Mouse (Mus musculus): ENCODE results near the gene Taf13. TPM values are rescaled to one million over a fixed set of nuclear protein-coding genes. Genes with fewer than 3 reads are reported as not detected.
"Not testable (repeated sequence)": the region's sequence is repeated elsewhere in the genome, so short reads cannot be mapped to it uniquely, and the experiment has no call there.

Taf13 gene
- total RNA-seq, 2 experiments from 2014 or later, result 34.9 to 35.4 TPM

DNA sequence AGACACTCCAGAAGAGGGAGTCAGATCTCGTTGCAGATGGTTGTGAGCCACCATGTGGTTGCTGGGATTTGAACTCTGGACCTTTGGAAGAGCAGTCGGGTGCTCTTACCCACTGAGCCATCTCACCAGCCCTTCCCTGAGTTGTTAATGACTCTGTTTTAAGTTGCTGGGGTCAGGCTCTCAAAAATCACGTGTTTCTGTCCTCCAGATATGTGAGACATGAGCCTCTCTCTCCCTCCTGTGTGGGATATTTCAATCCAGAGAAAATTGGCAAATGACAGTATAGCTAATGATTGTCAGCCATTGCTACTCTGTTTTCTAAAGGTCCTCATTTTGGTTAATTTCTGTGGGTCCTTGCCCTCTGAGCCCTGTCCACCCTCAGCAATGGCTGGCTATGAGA, 1.9 kb upstream of the Taf13 start:
- intact Hi-C loops (cut with DNase I); DNase-seq (ENCODE audit: low spot score in 2 of 2): not testable (repeated sequence)

- intact Hi-C loops (cut with DNase I), result no loop called here
- no peak for DNase-seq (ENCODE audit: low spot score in 2 of 2)
Measured at GRCm38 (mm10) chr3:108570813-108571212, 685 bp upstream of the Taf13 start.

DNA sequence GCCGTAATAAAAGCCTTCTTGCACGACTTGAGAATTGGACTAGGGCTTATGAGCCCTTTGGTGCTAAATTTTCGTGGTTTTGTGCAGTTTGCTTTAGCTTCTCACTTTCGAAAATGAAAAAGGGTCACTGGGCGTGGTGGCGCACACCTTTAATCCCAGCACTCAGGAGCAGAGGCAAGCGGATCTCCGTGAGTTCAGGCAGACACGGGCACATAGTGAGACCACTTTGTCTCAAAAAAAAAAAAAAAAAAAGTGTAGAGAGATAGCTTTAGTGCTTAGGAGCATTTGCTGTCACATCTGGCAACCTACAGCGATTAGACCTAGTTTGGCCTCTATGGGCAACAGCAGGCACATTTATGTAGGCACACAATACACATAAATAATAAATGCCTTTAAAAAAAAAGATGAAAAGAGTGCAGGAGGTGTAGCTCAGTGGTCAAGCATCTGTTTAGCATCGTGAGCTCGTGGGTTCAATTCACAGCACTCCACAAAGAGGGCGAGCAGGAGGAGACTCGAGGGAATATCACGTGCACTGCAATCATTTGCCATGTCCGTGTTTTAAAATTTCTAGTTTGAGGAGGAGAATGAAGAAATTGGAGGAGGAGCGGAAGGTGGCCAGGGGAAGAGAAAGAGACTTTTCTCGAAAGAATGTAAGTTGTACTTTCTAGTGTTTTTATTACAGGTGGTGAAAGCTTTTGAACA, 962 bp downstream of the Taf13 start:
- intact Hi-C loops (cut with DNase I), result no loop called here
- DNase-seq (ENCODE audit: low spot score in 2 of 2), result no peak

DNA sequence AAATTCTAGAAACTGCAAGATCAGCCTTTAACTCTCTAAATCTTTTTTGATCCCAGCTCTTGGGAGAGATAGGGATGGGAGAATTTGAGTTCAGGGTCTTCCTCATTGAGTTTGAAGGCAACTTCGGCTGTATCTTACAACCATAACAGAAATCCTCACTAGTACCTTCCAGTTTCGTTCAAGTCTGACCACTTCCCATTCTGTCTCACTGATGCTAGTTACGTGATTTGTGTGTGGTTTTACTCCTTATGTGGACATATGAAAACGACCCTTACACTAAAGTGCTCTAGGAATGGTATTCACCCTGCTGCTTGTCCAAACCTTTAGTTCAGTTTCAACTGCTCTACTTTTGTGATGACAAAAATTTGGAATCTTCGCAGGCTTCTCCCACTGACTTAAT, 2.5 kb downstream of the Taf13 start:
- intact Hi-C loops (cut with DNase I), result loop anchor here (2.0 kb wide), 1 partner anchor 17 kb away; the partner anchor contains the start of gene Wdr47
- DNase-seq (ENCODE audit: low spot score in 2 of 2), result no peak

DNA sequence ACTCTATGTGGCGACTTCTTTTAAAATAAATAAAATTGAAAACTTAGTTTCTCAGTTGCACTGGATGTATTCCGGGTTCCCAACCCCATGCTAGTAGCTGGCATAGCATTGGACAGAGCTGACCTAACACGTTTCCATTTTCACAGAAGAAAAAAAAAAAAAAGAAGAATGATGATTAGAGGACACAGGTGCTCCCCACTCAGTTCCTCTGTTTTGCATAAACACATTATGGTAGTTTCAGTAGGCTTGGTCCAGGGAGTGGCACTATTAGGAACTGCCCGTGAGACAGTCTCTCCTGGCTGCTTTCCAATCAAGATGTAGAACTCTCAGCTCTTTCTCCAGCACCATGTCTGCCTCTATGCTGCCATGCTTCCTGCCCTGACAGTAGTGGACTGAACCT, 13.1 kb downstream of the Taf13 start:
- intact Hi-C loops (cut with DNase I), result no loop called here
- DNase-seq (ENCODE audit: low spot score in 2 of 2), result no peak

- DNase-seq (ENCODE audit: low spot score in 2 of 2), result no peak
- intact Hi-C loops (cut with DNase I), result no loop called here
Measured at GRCm38 (mm10) chr3:108588446-108588845, 16.9 kb downstream of the Taf13 start.

- intact Hi-C loops (cut with DNase I), result loop anchor here (1.0 to 2.0 kb wide), 2 partner anchors 16 to 55 kb away; partner anchors contain the start of gene 5330417C22Rik
Measured at GRCm38 (mm10) chr3:108590786-108591529, 19.5 kb downstream of the Taf13 start, which contains the start of gene Wdr47. Wdr47 (plus strand) TSS chr3:108591279.

DNA sequence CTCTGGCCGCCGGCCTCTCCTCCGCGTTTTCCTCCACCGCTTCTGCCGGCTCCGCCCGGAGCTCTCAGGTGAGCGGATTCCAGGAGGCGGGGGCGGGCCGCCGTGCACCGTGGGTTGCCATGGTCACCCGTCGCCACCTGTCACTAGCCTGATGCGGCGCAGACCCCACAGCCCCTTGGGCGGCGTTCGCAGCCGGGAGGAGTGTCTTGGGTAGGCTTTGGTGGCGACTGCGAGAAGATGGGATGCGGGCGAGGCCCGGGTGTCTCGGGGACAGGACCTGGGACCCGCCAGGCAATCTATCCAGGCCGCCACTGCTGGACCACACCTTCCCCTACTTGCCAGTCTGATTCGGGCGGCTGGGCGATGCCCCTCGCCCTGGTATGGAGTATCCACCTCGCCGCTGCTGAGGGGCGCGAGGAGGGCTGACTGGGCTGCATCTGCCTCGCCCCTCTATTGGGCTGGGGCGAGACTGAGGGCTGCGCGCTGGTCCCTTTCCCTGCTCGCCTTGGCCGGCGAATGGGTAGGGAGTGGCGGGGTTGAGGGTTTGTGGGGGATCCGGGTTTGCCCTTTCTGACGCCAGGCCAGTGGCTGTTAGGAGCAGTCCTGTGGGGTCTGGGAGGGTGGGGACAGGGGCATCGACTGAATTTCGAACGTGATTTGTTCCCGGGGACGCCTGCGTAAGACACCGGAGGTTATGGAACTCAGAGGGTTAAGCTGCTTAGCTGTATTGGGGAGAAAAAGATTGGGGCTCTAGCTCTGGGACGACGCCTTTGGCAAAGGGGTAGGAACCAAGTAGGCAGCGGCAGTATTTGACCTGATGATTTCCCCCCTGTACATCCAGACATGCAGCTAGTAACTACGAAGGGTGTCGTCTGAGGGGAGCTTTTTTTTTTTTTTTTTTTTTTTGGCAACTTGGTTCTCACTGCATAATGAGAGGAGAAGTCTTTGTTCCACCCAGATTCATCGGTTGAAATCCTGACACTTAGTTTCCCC, 20.3 kb downstream of the Taf13 start:
- intact Hi-C loops (cut with DNase I), result loop anchor here (1.0 to 2.0 kb wide), 2 partner anchors 17 to 56 kb away; partner anchors contain the start of gene 5330417C22Rik
- DNase-seq (ENCODE audit: low spot score in 2 of 2), result no peak

More at GRCm38 (mm10) chr3:108590786-108591529, 19.5 kb downstream of the Taf13 start, which contains the start of gene Wdr47:
- DNase-seq (ENCODE audit: low spot score in 2 of 2), result peak; percentile 96 to 98

DNA sequence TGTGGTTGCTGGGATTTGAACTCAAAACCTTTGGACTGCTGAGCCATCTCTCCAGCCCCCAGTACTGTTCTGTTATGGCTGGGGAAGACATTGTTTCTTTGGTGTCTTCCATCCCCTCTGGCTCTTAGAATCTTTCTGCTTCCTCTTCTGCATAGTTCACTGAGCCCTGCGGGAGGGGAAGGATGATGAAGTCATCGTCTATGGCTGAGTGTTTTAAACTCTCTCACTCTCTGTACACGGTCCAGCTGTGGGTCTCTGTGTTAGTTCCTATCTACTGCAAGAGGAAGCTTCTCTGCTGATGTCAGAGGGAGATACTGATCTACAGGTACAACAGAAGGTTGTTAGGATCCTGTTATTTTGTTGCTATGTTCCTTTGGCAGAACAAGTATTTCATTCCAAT, 37.4 kb downstream of the Taf13 start:
- intact Hi-C loops (cut with DNase I), result no loop called here
- DNase-seq (ENCODE audit: low spot score in 2 of 2), result no peak

Small RNA genes within 50 kb of the gene (microRNA-seq; reads per million reads assigned to microRNA genes)
- 0 reads per million in 2 experiments for gene Gm22860

Other genes with a start within 250 kb of the Taf13 start
- under 1 TPM; 0.25 to 0.85 TPM for gene Mybphl, start 206.8 kb upstream of the Taf13 start, total RNA-seq (2021)
- gene Psrc1, start 187.9 kb upstream of the Taf13 start, total RNA-seq (2021), result 10 to 100 TPM; 12.9 to 18.6 TPM
- gene Celsr2, start 156.1 kb upstream of the Taf13 start, total RNA-seq (2021), result 100 to 1,000 TPM; 160 to 168 TPM
- gene Sars, start 126.5 kb upstream of the Taf13 start, total RNA-seq (2021), result 100 to 1,000 TPM; 207 to 212 TPM
- 1 to 10 TPM in 1 of 2 experiments, under 1 TPM in 1; 0.92 to 1.6 TPM for gene 1700013F07Rik, start 37.5 kb upstream of the Taf13 start, total RNA-seq (2021)
- gene 5330417C22Rik, start 35.2 kb upstream of the Taf13 start, total RNA-seq (2021), result 10 to 100 TPM; 28.2 to 36.0 TPM
- gene Tmem167b, start 9.2 kb upstream of the Taf13 start, total RNA-seq (2021), result 10 to 100 TPM; 42.5 to 44.7 TPM
- 100 to 1,000 TPM; 127 to 137 TPM for gene Wdr47, start 19.6 kb downstream of the Taf13 start, total RNA-seq (2021)
- gene Clcc1, start 82.2 kb downstream of the Taf13 start, total RNA-seq (2021), result 10 to 100 TPM; 28.3 to 31.0 TPM
- 10 to 100 TPM; 15.5 to 16.0 TPM for gene Gpsm2, start 150.6 kb downstream of the Taf13 start, total RNA-seq (2021)
- gene Aknad1, start 168.0 kb downstream of the Taf13 start, total RNA-seq (2021), result not detected

Measured in left cerebral cortex, postnatal 25 days (tissue).